Mouse (Mus musculus): ENCODE data around the gene S100g. TPM values are rescaled to one million over a fixed set of nuclear protein-coding genes. Genes with fewer than 3 reads are reported as not detected.

The S100g gene
- polyA plus RNA-seq (2014; fragmentation: Nextera tagmentation; extraction: Ambion mirVana): 0.50 and 0.64 TPM in 2 replicates

DNA sequence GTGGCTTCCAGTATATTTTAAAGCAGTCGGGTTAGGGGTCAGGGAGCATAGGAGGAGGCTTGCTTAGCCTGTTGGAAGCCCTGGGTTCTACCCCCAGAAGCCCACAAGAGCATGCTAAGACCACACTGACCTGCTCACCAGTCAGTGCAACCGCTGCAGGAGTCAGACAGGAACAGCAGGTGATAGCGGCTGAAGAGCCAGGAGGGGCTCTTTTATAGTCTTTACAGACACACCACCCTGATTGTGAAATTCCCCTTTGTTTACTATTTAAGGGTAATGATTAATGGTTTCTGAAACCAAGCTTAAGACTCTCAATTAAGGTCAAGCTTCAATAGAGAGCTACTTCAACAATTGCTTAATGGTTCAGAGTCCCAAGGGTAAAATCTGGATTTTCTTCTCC is at the start of gene S100g:
Gene S100g, minus strand, starts transcription at position 217 of the 400 bp plus-strand sequence.
- H3K4me1 ChIP-seq (ENCODE audit: control insufficient read depth, insufficient read depth, low read length): no peaks in the 10 kb centered on the region
- WGBS: 38% methylated on average over 3 of the region's 3 CpGs

DNA sequence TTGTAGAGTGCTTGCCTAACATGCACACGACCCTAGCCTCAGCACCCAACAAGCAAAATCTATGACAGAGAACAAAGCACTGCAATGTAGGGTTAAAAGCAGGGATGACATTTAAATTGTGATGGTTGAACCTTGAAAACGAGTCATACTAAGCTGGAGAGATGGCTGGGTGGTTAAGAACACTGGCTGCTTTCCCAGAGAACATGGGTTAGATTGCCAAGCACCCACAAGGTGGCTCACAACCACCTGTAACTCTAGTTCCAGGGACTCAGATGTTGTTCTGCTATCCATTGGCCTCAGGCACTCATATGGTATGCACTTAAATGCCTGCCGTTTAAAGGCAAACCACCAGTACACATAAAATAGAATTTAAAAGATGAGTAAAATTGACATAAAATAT is 27.7 kb upstream of the S100g start:
- 84% methylated on average over 3 of the region's 3 CpGs for WGBS
- Histone ChIP-seq H3K27me3 (ENCODE audit: control insufficient read depth, insufficient read depth, low read length) (no peaks in the 10 kb centered on the region), H3K9me3 (ENCODE audit: control insufficient read depth, low read length) (no peaks in the 10 kb centered on the region), H3K4me2 (ENCODE audit: low read depth, low read length) (no peak overlapping the region), H3K9ac (replicated peaks; ENCODE audit: low read depth, low read length) (no peak overlapping the region), H3K4me3 (ENCODE audit: low read depth, low read length) (no peak overlapping the region), H3K4me1 (ENCODE audit: control insufficient read depth, insufficient read depth, low read length) (no peaks in the 10 kb centered on the region), H3K27ac (ENCODE audit: low read depth, low read length) (no peak overlapping the region), H3K36me3 (ENCODE audit: control insufficient read depth, insufficient read depth, low read length) (no peaks in the 10 kb centered on the region)
- no peak for ATAC-seq (ENCODE audit: low read depth)

More for the DNA sequence above, at the start of gene S100g:
- H3K27me3 ChIP-seq (ENCODE audit: control insufficient read depth, insufficient read depth, low read length): no peaks in the 10 kb centered on the region
- no peak within 1 kb of the TSS for H3K4me2 ChIP-seq (ENCODE audit: low read depth, low read length)
- no peak within 1 kb of the TSS for H3K27ac ChIP-seq (ENCODE audit: low read depth, low read length)
- H3K9me3 ChIP-seq (ENCODE audit: control insufficient read depth, low read length): no peaks in the 10 kb centered on the region
- no peak within 1 kb of the TSS for H3K9ac ChIP-seq (replicated peaks; ENCODE audit: low read depth, low read length)
- no peak for ATAC-seq (ENCODE audit: low read depth)
- no peak within 1 kb of the TSS for H3K4me3 ChIP-seq (ENCODE audit: low read depth, low read length)
- no peaks in the 10 kb centered on the region for H3K36me3 ChIP-seq (ENCODE audit: control insufficient read depth, insufficient read depth, low read length)

DNA sequence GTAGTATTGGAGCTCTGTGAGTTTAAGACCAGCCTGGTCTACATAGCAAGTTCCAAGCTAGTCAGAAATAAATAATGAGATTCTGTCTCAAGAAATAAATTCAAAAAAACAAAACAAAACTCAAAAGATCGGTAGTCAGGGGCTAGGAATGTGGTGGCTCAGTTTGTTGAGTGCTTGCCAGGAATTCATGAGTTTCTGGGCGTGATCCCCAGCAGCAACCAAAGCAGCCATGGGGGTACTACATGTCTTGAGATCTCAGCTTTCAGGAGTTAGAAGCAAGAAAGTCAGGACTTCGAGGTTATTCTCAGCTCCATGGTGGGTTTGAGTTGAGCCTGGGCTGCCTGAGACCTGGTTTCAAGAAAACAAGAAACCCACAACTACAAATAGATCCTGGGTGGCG is 27.0 kb upstream of the S100g start:
- 86% methylated on average over 4 of the region's 4 CpGs for WGBS
- ATAC-seq (ENCODE audit: low read depth): no peak

GRCm38 (mm10) chrX:162986876-162987495 is 22.6 kb upstream of the S100g start:
- H3K9ac ChIP-seq (replicated peaks; ENCODE audit: low read depth, low read length): no peak overlapping the region
- WGBS: 90% methylated on average over 10 of the region's 10 CpGs
- no peaks in the 10 kb centered on the region for H3K36me3 ChIP-seq (ENCODE audit: control insufficient read depth, insufficient read depth, low read length)
- H3K27ac ChIP-seq (ENCODE audit: low read depth, low read length): no peak overlapping the region
- no peaks in the 10 kb centered on the region for H3K27me3 ChIP-seq (ENCODE audit: control insufficient read depth, insufficient read depth, low read length)
- no peak overlapping the region for H3K4me2 ChIP-seq (ENCODE audit: low read depth, low read length)
- H3K4me3 ChIP-seq (ENCODE audit: low read depth, low read length): no peak overlapping the region
- no peak for ATAC-seq (ENCODE audit: low read depth)
- H3K9me3 ChIP-seq (ENCODE audit: control insufficient read depth, low read length): no peaks in the 10 kb centered on the region
- no peaks in the 10 kb centered on the region for H3K4me1 ChIP-seq (ENCODE audit: control insufficient read depth, insufficient read depth, low read length)

More for the DNA sequence above, 27.0 kb upstream of the S100g start:
- H3K27me3 ChIP-seq (ENCODE audit: control insufficient read depth, insufficient read depth, low read length): no peaks in the 10 kb centered on the region
- no peak overlapping the region for H3K9ac ChIP-seq (replicated peaks; ENCODE audit: low read depth, low read length)
- no peak overlapping the region for H3K4me3 ChIP-seq (ENCODE audit: low read depth, low read length)
- H3K9me3 ChIP-seq (ENCODE audit: control insufficient read depth, low read length): no peaks in the 10 kb centered on the region
- no peaks in the 10 kb centered on the region for H3K4me1 ChIP-seq (ENCODE audit: control insufficient read depth, insufficient read depth, low read length)
- H3K4me2 ChIP-seq (ENCODE audit: low read depth, low read length): no peak overlapping the region
- H3K27ac ChIP-seq (ENCODE audit: low read depth, low read length): no peak overlapping the region
- H3K36me3 ChIP-seq (ENCODE audit: control insufficient read depth, insufficient read depth, low read length): no peaks in the 10 kb centered on the region

GRCm38 (mm10) chrX:162976194-162976593 is 11.8 kb upstream of the S100g start:
- no peak overlapping the region for H3K4me2 ChIP-seq (ENCODE audit: low read depth, low read length)
- no peak for ATAC-seq (ENCODE audit: low read depth)
- no peak overlapping the region for H3K27ac ChIP-seq (ENCODE audit: low read depth, low read length)
- H3K9ac ChIP-seq (replicated peaks; ENCODE audit: low read depth, low read length): no peak overlapping the region
- H3K9me3 ChIP-seq (ENCODE audit: control insufficient read depth, low read length): no peaks in the 10 kb centered on the region
- H3K27me3 ChIP-seq (ENCODE audit: control insufficient read depth, insufficient read depth, low read length): no peaks in the 10 kb centered on the region
- no peaks in the 10 kb centered on the region for H3K36me3 ChIP-seq (ENCODE audit: control insufficient read depth, insufficient read depth, low read length)
- H3K4me1 ChIP-seq (ENCODE audit: control insufficient read depth, insufficient read depth, low read length): no peaks in the 10 kb centered on the region
- H3K4me3 ChIP-seq (ENCODE audit: low read depth, low read length): no peak overlapping the region
- WGBS: 90% methylated on average over 3 of the region's 3 CpGs

DNA sequence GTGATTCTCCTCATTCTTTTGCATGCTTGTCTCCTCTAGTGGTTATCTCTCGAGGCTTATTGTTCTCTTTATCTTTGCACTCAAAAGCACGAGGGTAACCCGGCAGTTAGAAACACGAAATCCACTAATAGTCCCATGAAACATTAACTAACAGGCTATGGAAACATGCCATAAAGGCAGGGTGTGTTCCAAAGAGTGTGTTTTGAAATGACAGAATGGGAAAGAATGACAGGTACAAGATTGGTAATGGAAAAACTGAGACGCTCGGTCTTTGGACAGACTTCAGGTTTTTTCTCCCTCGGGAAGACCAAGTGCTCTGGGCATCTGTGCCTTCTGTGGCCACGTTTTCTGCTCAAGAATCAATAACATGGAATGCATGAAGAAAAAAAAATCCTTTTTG is 3.1 kb upstream of the S100g start:
- WGBS: 64% methylated on average over 8 of the region's 8 CpGs
- H3K4me2 ChIP-seq (ENCODE audit: low read depth, low read length): no peak overlapping the region
- H3K4me1 ChIP-seq (ENCODE audit: control insufficient read depth, insufficient read depth, low read length): no peaks in the 10 kb centered on the region
- no peaks in the 10 kb centered on the region for H3K27me3 ChIP-seq (ENCODE audit: control insufficient read depth, insufficient read depth, low read length)
- no peak for ATAC-seq (ENCODE audit: low read depth)
- no peak overlapping the region for H3K9ac ChIP-seq (replicated peaks; ENCODE audit: low read depth, low read length)
- H3K4me3 ChIP-seq (ENCODE audit: low read depth, low read length): no peak overlapping the region
- no peaks in the 10 kb centered on the region for H3K9me3 ChIP-seq (ENCODE audit: control insufficient read depth, low read length)
- H3K36me3 ChIP-seq (ENCODE audit: control insufficient read depth, insufficient read depth, low read length): no peaks in the 10 kb centered on the region
- H3K27ac ChIP-seq (ENCODE audit: low read depth, low read length): no peak overlapping the region

DNA sequence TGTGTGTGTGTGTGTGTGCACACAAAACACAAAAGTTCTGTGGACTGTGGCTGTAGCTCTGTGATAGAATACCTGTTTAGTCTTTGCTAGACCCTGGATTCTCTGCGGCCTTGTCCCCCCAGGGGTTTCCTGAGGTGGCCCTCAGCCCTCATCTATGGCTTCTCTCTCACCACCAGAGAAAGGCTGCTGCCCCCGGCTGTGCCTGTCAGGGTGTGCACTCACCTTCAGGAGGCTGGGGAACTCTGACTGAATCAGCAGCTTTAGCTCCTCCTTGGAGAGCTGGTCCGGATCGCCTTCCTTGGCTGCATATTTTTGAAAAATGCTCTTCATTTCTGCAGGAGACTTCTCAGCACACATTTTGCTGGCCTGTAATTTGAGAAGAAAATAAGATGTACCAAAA is 559 bp downstream of the S100g start:
- Histone ChIP-seq H3K4me1 (ENCODE audit: control insufficient read depth, insufficient read depth, low read length) (no peaks in the 10 kb centered on the region), H3K4me2 (ENCODE audit: low read depth, low read length) (no peak overlapping the region), H3K4me3 (ENCODE audit: low read depth, low read length) (no peak overlapping the region), H3K27ac (ENCODE audit: low read depth, low read length) (no peak overlapping the region), H3K36me3 (ENCODE audit: control insufficient read depth, insufficient read depth, low read length) (no peaks in the 10 kb centered on the region), H3K9me3 (ENCODE audit: control insufficient read depth, low read length) (no peaks in the 10 kb centered on the region), H3K27me3 (ENCODE audit: control insufficient read depth, insufficient read depth, low read length) (no peaks in the 10 kb centered on the region), H3K9ac (replicated peaks; ENCODE audit: low read depth, low read length) (no peak overlapping the region)
- ATAC-seq (ENCODE audit: low read depth): no peak
- WGBS: 53% methylated on average over 4 of the region's 4 CpGs

DNA sequence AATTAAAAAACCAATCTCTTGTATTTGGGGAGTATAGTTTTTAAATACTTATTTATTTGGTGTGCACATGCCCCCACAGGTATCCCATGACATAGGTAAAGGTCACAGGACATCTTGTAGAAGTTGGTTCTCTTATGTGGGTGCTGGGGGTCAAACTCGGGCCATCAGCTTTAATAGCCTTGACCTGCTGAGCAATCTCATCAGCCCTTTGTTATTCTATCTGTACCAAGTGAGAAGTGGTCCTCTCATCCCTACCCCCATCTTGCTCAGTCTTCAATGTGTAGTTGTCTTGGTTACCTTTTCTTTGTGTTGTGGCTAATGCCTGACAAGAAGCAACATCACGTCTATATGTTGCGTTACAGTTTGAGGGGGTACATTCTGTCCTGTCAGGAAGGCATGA is 6.5 kb downstream of the S100g start:
- 68% methylated on average over 3 of the region's 3 CpGs for WGBS
- no peaks in the 10 kb centered on the region for H3K4me1 ChIP-seq (ENCODE audit: control insufficient read depth, insufficient read depth, low read length)

GRCm38 (mm10) chrX:162949811-162950439 is 14.5 kb downstream of the S100g start:
- H3K9me3 ChIP-seq (ENCODE audit: control insufficient read depth, low read length): no peaks in the 10 kb centered on the region
- no peak overlapping the region for H3K9ac ChIP-seq (replicated peaks; ENCODE audit: low read depth, low read length)
- no peak overlapping the region for H3K4me3 ChIP-seq (ENCODE audit: low read depth, low read length)
- H3K27ac ChIP-seq (ENCODE audit: low read depth, low read length): no peak overlapping the region
- H3K36me3 ChIP-seq (ENCODE audit: control insufficient read depth, insufficient read depth, low read length): no peaks in the 10 kb centered on the region
- peak; percentile 79; the same call in 1 of the 2 replicates for ATAC-seq (ENCODE audit: low read depth)
- WGBS: 38% methylated on average over 3 of the region's 3 CpGs
- no peak overlapping the region for H3K4me2 ChIP-seq (ENCODE audit: low read depth, low read length)
- no peaks in the 10 kb centered on the region for H3K4me1 ChIP-seq (ENCODE audit: control insufficient read depth, insufficient read depth, low read length)
- H3K27me3 ChIP-seq (ENCODE audit: control insufficient read depth, insufficient read depth, low read length): no peaks in the 10 kb centered on the region

More for the DNA sequence above, 6.5 kb downstream of the S100g start:
- H3K36me3 ChIP-seq (ENCODE audit: control insufficient read depth, insufficient read depth, low read length): no peaks in the 10 kb centered on the region
- ATAC-seq (ENCODE audit: low read depth): no peak
- no peak overlapping the region for H3K4me3 ChIP-seq (ENCODE audit: low read depth, low read length)
- no peak overlapping the region for H3K9ac ChIP-seq (replicated peaks; ENCODE audit: low read depth, low read length)
- H3K27ac ChIP-seq (ENCODE audit: low read depth, low read length): no peak overlapping the region
- no peaks in the 10 kb centered on the region for H3K27me3 ChIP-seq (ENCODE audit: control insufficient read depth, insufficient read depth, low read length)
- no peaks in the 10 kb centered on the region for H3K9me3 ChIP-seq (ENCODE audit: control insufficient read depth, low read length)
- no peak overlapping the region for H3K4me2 ChIP-seq (ENCODE audit: low read depth, low read length)
